Mouse (Mus musculus) midbrain, postnatal 0 days (tissue): Measurements from ENCODE around the gene Ubap1. TPM values are rescaled to one million over a fixed set of nuclear protein-coding genes. Genes with fewer than 3 reads are reported as not detected.

ENCODE experiments used
- ATAC-seq: fragments of 200-750 bp; cut with Nextera tagmentation; 2 replicates; pipeline ENCODE4 v1.8.0; 2017; ENCODE audit warnings: moderate number of reproducible peaks, mild to moderate bottlenecking, moderate TSS enrichment, moderate library complexity; ENCODE audit not compliant: low FRiP score
- DNase-seq: peaks from one replicate; pipeline ENCODE4 v3.0.0-alpha.2; 2015; ENCODE audit warnings: low spot score
- H3K27ac ChIP-seq: fragments of 300-500 bp; sonication (generic); 2 replicates; pipeline ENCODE4 v1.5.1; 2014; ENCODE audit warnings: low read depth, mild to moderate bottlenecking, low read length, mixed read lengths
- H3K27me3 ChIP-seq: fragments of 300-500 bp; sonication (generic); 2 replicates; pipeline ENCODE4 v1.6.1; 2014; ENCODE audit warnings: low read length, control low read depth, mixed read lengths; ENCODE audit not compliant: insufficient read depth
- H3K36me3 ChIP-seq: fragments of 300-500 bp; sonication (generic); 2 replicates; pipeline ENCODE4 v1.6.1; 2014; ENCODE audit warnings: low read length, control low read depth, mixed read lengths; ENCODE audit not compliant: insufficient read depth
- H3K4me1 ChIP-seq: fragments of 300-500 bp; sonication (generic); 2 replicates; pipeline ENCODE4 v1.6.1; 2014; ENCODE audit warnings: mild to moderate bottlenecking, control low read depth, antibody characterized with exemption, low read length, mixed read lengths; ENCODE audit not compliant: insufficient read depth
- H3K4me2 ChIP-seq: fragments of 300-500 bp; sonication (generic); 2 replicates; pipeline ENCODE4 v1.6.1; 2014; ENCODE audit warnings: low read depth, mild to moderate bottlenecking, low read length, mixed read lengths; ENCODE audit not compliant: poor library complexity, severe bottlenecking
- H3K4me3 ChIP-seq: fragments of 300-500 bp; sonication (generic); 2 replicates; pipeline ENCODE4 v1.5.1; 2014; ENCODE audit warnings: low read depth, mild to moderate bottlenecking, low read length, moderate library complexity
- H3K9ac ChIP-seq: fragments of 300-500 bp; sonication (generic); replicated peaks from 2 replicates; pipeline ENCODE4 v1.6.1; 2014; ENCODE audit warnings: mild to moderate bottlenecking, low read length, moderate library complexity, mixed read lengths; ENCODE audit not compliant: poor library complexity, severe bottlenecking
- H3K9me3 ChIP-seq: fragments of 300-500 bp; sonication (generic); 2 replicates; pipeline ENCODE4 v1.6.1; 2016; ENCODE audit warnings: low read length, control low read depth
- CTCF ChIP-seq: IDR thresholded peaks from 2 replicates; pipeline ENCODE4 v1.5.1; 2016; ENCODE audit warnings: antibody characterized with exemption, mild to moderate bottlenecking
- WGBS: fragments of 180-500 bp; shearing (Covaris S2); extraction: QIAGEN DNeasy Blood & Tissue Kit; methylation state at CpG from one replicate; pipeline ENCODE4 v1.1.7; 2014; 5-methylcytosine and 5-hydroxymethylcytosine counted together
- polyA plus RNA-seq: library from polyadenylated mRNA; unstranded; fragments of >200 nt; fragmentation: Nextera tagmentation; extraction: Ambion mirVana; gene quantifications from 2 replicates; pipeline ENCODE4 v1.2.1, GENCODE M21; 2015
- total RNA-seq: library from RNA; depleted of rRNA; stranded (reverse); fragments of >200 nt; gene quantifications from 2 replicates; pipeline ENCODE4 v1.2.3, GENCODE M21; 2014

Ubap1 gene
- total and polyA plus RNA-seq, 2 experiments from 2014 or later, result 35.0 to 58.8 TPM

- Histone ChIP-seq H3K27me3 (no peaks in the 10 kb centered on the region), H3K9ac (no peak overlapping the region), H3K27ac (no peak overlapping the region), H3K4me2 (peak overlapping the region; percentile 37), H3K4me3 (peak overlapping the region; percentile 78; the same call in 1 of the 2 replicates), H3K9me3 (no peaks in the 10 kb centered on the region), H3K4me1 (0 out of 2 replicates have a peak, but pooled peaks cover 4% of the 10 kb centered on the region), H3K36me3 (no peaks in the 10 kb centered on the region)
- 39% methylated on average over 4 of the region's 5 CpGs for WGBS
- ATAC-seq (no peak), DNase-seq (no peak)
- TF ChIP-seq CTCF, result no peak
These were observed 957 bp upstream of the Ubap1 start for GRCm38 (mm10) chr4:41347839-41348238.

DNA sequence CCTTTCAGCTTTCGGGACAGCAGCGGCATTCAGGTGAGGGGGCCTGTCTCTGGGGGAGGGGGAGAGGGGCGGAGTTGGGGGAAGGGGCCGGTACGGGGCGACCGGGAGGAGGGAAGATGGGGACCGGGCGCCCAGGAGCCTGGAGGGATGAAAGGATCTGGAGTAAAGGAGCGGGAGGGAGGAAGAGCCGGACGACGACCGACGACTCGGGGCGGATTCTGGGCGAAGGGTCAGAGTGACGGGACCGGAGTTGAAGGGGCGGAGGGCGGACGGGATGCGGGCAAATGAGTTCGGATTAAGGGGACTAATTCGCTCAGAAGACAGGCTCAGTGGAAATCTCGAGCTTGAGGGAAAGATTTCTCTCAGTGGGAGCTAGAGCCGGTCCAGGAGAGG is 399 bp downstream of the Ubap1 start:
- Histone ChIP-seq H3K27ac (peak overlapping the region; percentile 90), H3K4me3 (peak overlapping the region; percentile 78), H3K36me3 (no peaks in the 10 kb centered on the region), H3K9ac (peak overlapping the region; percentile 80), H3K4me1 (0 out of 2 replicates have a peak, but pooled peaks cover 4% of the 10 kb centered on the region), H3K4me2 (peak overlapping the region; percentile 76), H3K27me3 (no peaks in the 10 kb centered on the region), H3K9me3 (no peaks in the 10 kb centered on the region)
- ATAC-seq (peak; percentile 76), DNase-seq (peak; percentile 55)
- under 1% methylated on average over 26 of the region's 28 CpGs for WGBS
- TF ChIP-seq CTCF, result no peak

DNA sequence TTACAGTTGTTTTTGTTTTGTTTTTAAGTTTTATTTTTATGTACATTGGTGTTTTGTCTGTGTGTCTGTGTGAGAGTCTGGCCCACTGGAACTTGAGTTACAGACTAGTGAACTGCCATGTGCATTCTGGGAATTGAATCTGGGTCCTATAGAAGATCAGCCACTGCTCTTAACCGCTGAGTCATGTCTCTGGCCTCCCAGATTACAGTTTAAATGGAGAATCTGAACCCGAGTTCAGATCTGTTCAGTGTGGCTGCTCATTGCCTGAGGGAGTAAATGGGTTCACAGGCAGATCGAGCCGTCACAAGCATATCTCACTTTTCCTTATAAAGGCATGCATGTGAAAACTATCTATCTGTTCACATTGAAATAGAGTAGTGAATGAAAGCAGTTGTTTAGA is 4.0 kb downstream of the Ubap1 start:
- ATAC-seq, result no peak
- DNase-seq, result no peak
- no peaks in the 10 kb centered on the region for H3K27me3 ChIP-seq
- 96% methylated on average over 4 of the region's 4 CpGs for WGBS
- no peaks in the 10 kb centered on the region for H3K36me3 ChIP-seq
- no peak overlapping the region for H3K27ac ChIP-seq
- TF ChIP-seq CTCF, result no peak
- H3K4me1 ChIP-seq, result 0 out of 2 replicates have a peak, but pooled peaks cover 4% of the 10 kb centered on the region
- no peak overlapping the region for H3K4me3 ChIP-seq
- H3K9me3 ChIP-seq, result no peaks in the 10 kb centered on the region
- no peak overlapping the region for H3K9ac ChIP-seq
- H3K4me2 ChIP-seq, result no peak overlapping the region

DNA sequence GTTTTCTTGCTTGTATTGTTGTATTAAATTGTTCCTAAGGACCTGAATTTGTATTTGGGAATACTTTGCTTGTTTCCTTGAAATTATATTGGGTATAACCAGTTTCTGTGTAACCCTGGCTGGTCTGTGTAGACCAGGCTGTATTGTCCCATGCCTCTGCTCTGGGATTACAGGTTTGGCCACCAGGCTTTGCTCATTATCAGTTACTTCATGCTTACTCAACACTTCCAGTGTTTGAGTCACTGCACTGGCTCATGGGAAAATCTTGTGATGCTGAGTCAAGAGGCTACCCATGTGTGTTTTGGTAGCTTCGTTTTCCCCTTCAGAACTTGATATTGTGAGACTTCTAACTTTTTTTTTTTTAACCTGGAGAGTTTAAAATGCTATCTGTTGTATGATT is 4.5 kb downstream of the Ubap1 start:
- no peak for ATAC-seq
- no peak for TF ChIP-seq CTCF
- 0 out of 2 replicates have a peak, but pooled peaks cover 4% of the 10 kb centered on the region for H3K4me1 ChIP-seq
- H3K4me3 ChIP-seq, result no peak overlapping the region
- no peaks in the 10 kb centered on the region for H3K36me3 ChIP-seq
- no peaks in the 10 kb centered on the region for H3K27me3 ChIP-seq
- H3K4me2 ChIP-seq, result no peak overlapping the region
- no peak overlapping the region for H3K9ac ChIP-seq
- 100% methylated on average over 1 of the region's 1 CpGs for WGBS
- H3K9me3 ChIP-seq, result no peaks in the 10 kb centered on the region
- DNase-seq, result no peak
- H3K27ac ChIP-seq, result no peak overlapping the region

- no peaks in the 10 kb centered on the region for H3K9me3 ChIP-seq
- no peak for TF ChIP-seq CTCF
- H3K9ac ChIP-seq, result no peak overlapping the region
- no peak for ATAC-seq
- H3K27ac ChIP-seq, result no peak overlapping the region
- DNase-seq, result no peak
- H3K36me3 ChIP-seq, result no peaks in the 10 kb centered on the region
- no peak overlapping the region for H3K4me2 ChIP-seq
- H3K27me3 ChIP-seq, result no peaks in the 10 kb centered on the region
- no peak overlapping the region for H3K4me3 ChIP-seq
- 45% methylated on average over 2 of the region's 2 CpGs for WGBS
- no peaks in the 10 kb centered on the region for H3K4me1 ChIP-seq
These were observed 8.4 kb downstream of the Ubap1 start for GRCm38 (mm10) chr4:41357154-41357553.

DNA sequence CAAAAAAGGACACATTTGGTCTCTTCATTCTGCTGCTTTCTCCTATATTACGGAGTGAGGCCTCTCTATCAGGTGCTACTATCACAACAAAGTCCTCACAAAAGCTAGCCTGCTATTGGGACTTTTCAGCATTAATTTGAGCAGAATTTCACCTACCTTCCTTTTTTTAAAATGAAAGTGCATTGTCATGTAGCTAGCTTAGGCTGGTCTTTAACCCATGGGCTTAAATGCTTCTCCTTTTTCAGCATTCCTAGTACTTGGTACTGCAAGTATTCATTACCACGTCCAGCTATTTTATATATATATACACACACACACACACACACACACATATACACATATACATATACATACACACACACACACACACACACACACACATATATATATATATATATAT is 9.9 kb downstream of the Ubap1 start:
- TF ChIP-seq CTCF, result no peak
- no peak for DNase-seq
- H3K4me2 ChIP-seq, result no peak overlapping the region
- no peak overlapping the region for H3K27ac ChIP-seq
- H3K4me3 ChIP-seq, result no peak overlapping the region
- WGBS, result 96% methylated on average over 2 of the region's 2 CpGs
- H3K9ac ChIP-seq, result no peak overlapping the region
- no peak for ATAC-seq
- H3K4me1 ChIP-seq, result no peaks in the 10 kb centered on the region
- no peaks in the 10 kb centered on the region for H3K27me3 ChIP-seq
- H3K9me3 ChIP-seq, result no peaks in the 10 kb centered on the region
- H3K36me3 ChIP-seq, result no peaks in the 10 kb centered on the region
